Mouse (Mus musculus): Measurements from ENCODE around the gene BC004004. TPM values are rescaled to one million over a fixed set of nuclear protein-coding genes. Genes with fewer than 3 reads are reported as not detected.

Gene BC004004
- total and polyA plus RNA-seq, 3 experiments, result 81.8 to 86.3 TPM; not detected in 1

GRCm38 (mm10) chr17:29326531-29327529, 58.2 kb downstream of the BC004004 start:
- Histone ChIP-seq H3K9ac (ENCODE audit: control insufficient read depth, low read depth, low read length, poor library complexity, severe bottlenecking) (no peak overlapping the region), H3K4me1 (ENCODE audit: control insufficient read depth in 1 of 2, insufficient read depth in 2 of 2, low read length in 2 of 2) (peaks cover 2 to 14% of the 10 kb centered on the region in 2 experiments; a peak in 3 of 4 replicates), H3K4me3 (ENCODE audit: control insufficient read depth in 1 of 2, insufficient read depth in 1 of 2, low read depth in 2 of 2, low read length in 2 of 2) (no peak overlapping the region), H3K27ac (ENCODE audit: control insufficient read depth, low read depth, low read length) (no peak overlapping the region), H3K36me3 (ENCODE audit: control insufficient read depth in 1 of 2, insufficient read depth in 2 of 2, low read length in 2 of 2) (peaks cover 0 to 11% of the 10 kb centered on the region in 2 experiments; a peak in 2 of 4 replicates), H3K79me2 (ENCODE audit: control insufficient read depth, insufficient read depth, low read length, poor library complexity) (no peaks in the 10 kb centered on the region), H3K9me3 (replicated peaks; ENCODE audit: insufficient read depth, low read length) (no peaks in the 10 kb centered on the region), H3K27me3 (ENCODE audit: control insufficient read depth in 1 of 2, insufficient read depth in 2 of 2, low read length in 2 of 2) (no peaks in the 10 kb centered on the region)
- TF ChIP-seq ELF1 (IDR thresholded peaks at IDR 0.05; ENCODE audit: low read depth, low read length) (no peak), NRF1 (IDR thresholded peaks at IDR 0.05; ENCODE audit: insufficient read depth, low read depth, low read length, poor library complexity, severe bottlenecking) (no peak), MYB (IDR thresholded peaks at IDR 0.05; ENCODE audit: low read depth, low read length) (no peak), CHD2 (IDR thresholded peaks at IDR 0.05; ENCODE audit: low read length) (no peak), MEF2A (IDR thresholded peaks at IDR 0.05; ENCODE audit: extremely low read depth, insufficient replicate concordance, low read depth, low read length, poor library complexity, severe bottlenecking) (no peak), SMC3 (IDR thresholded peaks at IDR 0.05; ENCODE audit: low read depth, low read length) (no peak), UBTF (IDR thresholded peaks at IDR 0.05; ENCODE audit: borderline replicate concordance, insufficient read depth, low read depth, low read length) (no peak), EP300 (IDR thresholded peaks at IDR 0.05; ENCODE audit: low read depth in 1 of 2, low read length in 2 of 2) (no peak), POLR2AphosphoS2 (IDR thresholded peaks at IDR 0.05; ENCODE audit: low read length) (no peak), POLR2AphosphoS5 (IDR thresholded peaks at IDR 0.05; ENCODE audit: borderline replicate concordance, low read depth, low read length) (no peak), RCOR1 (IDR thresholded peaks at IDR 0.05; ENCODE audit: low read depth, low read length) (no peak), CTCF (IDR thresholded peaks at IDR 0.05 in 2 of 3, conservative IDR thresholded peaks at IDR 0.05 in 1 of 3; ENCODE audit: control insufficient read depth in 1 of 3, insufficient read depth in 1 of 3, low read depth in 2 of 3, low read length in 3 of 3, poor library complexity in 1 of 3, severe bottlenecking in 1 of 3) (no peak), TAL1 (IDR thresholded peaks at IDR 0.05; ENCODE audit: low read length) (no peak), HCFC1 (IDR thresholded peaks at IDR 0.05; ENCODE audit: low read depth, low read length) (no peak), JUND (IDR thresholded peaks at IDR 0.05; ENCODE audit: low read depth, low read length) (no peak), RAD21 (IDR thresholded peaks at IDR 0.05; ENCODE audit: low read depth, low read length) (no peak), POLR2A (IDR thresholded peaks at IDR 0.05; ENCODE audit: control insufficient read depth in 1 of 2, insufficient read depth in 1 of 2, low read depth in 1 of 2, low read length in 2 of 2, poor library complexity in 1 of 2) (no peak), KAT2A (conservative IDR thresholded peaks at IDR 0.05; ENCODE audit: low read depth, low read length) (no peak), MAFK (IDR thresholded peaks at IDR 0.05; ENCODE audit: borderline replicate concordance, low read depth, low read length) (no peak), MAZ (IDR thresholded peaks at IDR 0.05; ENCODE audit: low read depth, low read length) (no peak)
- DNase-seq (ENCODE audit: low read depth, low spot score), result no peak

Measured in MEL (cell line).